Mouse (Mus musculus) gastrocnemius, postnatal 36 days (tissue): ENCODE data around the gene Draxin. TPM values are rescaled to one million over a fixed set of nuclear protein-coding genes. Genes with fewer than 3 reads are reported as not detected.
"Not testable (repeated sequence)": the region's sequence is repeated elsewhere in the genome, so short reads cannot be mapped to it uniquely, and the experiment has no call there.

ENCODE experiments used
- DNase-seq, 2 experiments: peaks; one replicate each; pipeline ENCODE4 v3.0.0; 2022
- intact Hi-C: fragments of 180-260 bp; cut with DNase I; formaldehyde crosslinking; loops from one replicate; pipeline ENCODE4 v1.15.1; 2025
- total RNA-seq, 2 experiments: library from RNA; stranded (reverse); gene quantifications; 2 replicates each; pipeline ENCODE4 v1.2.3; 2021

The Draxin gene
- total RNA-seq, 2 experiments from 2014 or later: 0.10 TPM; not detected in 1

- DNase-seq, intact Hi-C loops: not testable (repeated sequence)
Observed at GRCm38 (mm10) chr4:148119578-148119977, 10.9 kb downstream of the Draxin start.

GRCm38 (mm10) chr4:148117392-148117791 lies 13.1 kb downstream of the Draxin start:
- intact Hi-C loops: no loop called here
- no peak for DNase-seq

GRCm38 (mm10) chr4:148116657-148117056 lies 13.8 kb downstream of the Draxin start:
- intact Hi-C loops: no loop called here

GRCm38 (mm10) chr4:148115467-148115866 lies 15.0 kb downstream of the Draxin start:
- no peak for DNase-seq
- intact Hi-C loops: no loop called here

More at GRCm38 (mm10) chr4:148116657-148117056, 13.8 kb downstream of the Draxin start:
- DNase-seq: no peak

- peak; percentile 77 to 81 for DNase-seq
Observed at GRCm38 (mm10) chr4:148114758-148115391, 15.6 kb downstream of the Draxin start.

GRCm38 (mm10) chr4:148112519-148112918 lies 18.0 kb downstream of the Draxin start:
- intact Hi-C loops: no loop called here
- no peak for DNase-seq

More at GRCm38 (mm10) chr4:148114758-148115391, 15.6 kb downstream of the Draxin start:
- intact Hi-C loops: loop anchor here (1.0 kb wide), 1 partner anchor 52 kb away; no protein-coding TSS in a partner anchor

GRCm38 (mm10) chr4:148109215-148109614 lies 21.3 kb downstream of the Draxin start:
- DNase-seq: no peak
- intact Hi-C loops: no loop called here

GRCm38 (mm10) chr4:148108565-148109100 lies 21.9 kb downstream of the Draxin start:
- DNase-seq: no peak
- intact Hi-C loops: no loop called here

- peak; percentile 10 to 35 for DNase-seq
- intact Hi-C loops: no loop called here
Observed at GRCm38 (mm10) chr4:148107621-148108291, 22.7 kb downstream of the Draxin start.

- intact Hi-C loops: no loop called here
- DNase-seq: no peak
Observed at GRCm38 (mm10) chr4:148104146-148104545, 26.4 kb downstream of the Draxin start.

GRCm38 (mm10) chr4:148101801-148102527 lies 28.5 kb downstream of the Draxin start:
- DNase-seq: peak; percentile 34 to 48
- intact Hi-C loops: no loop called here

- no peak for DNase-seq
- intact Hi-C loops: no loop called here
Observed at GRCm38 (mm10) chr4:148098666-148099065, 31.8 kb downstream of the Draxin start.

- no peak for DNase-seq
- intact Hi-C loops: no loop called here
Observed at GRCm38 (mm10) chr4:148097936-148098335, 32.6 kb downstream of the Draxin start.

GRCm38 (mm10) chr4:148095081-148095480 lies 35.4 kb downstream of the Draxin start:
- intact Hi-C loops: no loop called here
- no peak for DNase-seq

GRCm38 (mm10) chr4:148094161-148094560 lies 36.3 kb downstream of the Draxin start:
- intact Hi-C loops: no loop called here
- no peak for DNase-seq

GRCm38 (mm10) chr4:148092551-148093271 lies 37.8 kb downstream of the Draxin start:
- intact Hi-C loops: no loop called here
- DNase-seq: no peak

GRCm38 (mm10) chr4:148091181-148091580 lies 39.3 kb downstream of the Draxin start:
- intact Hi-C loops: no loop called here
- DNase-seq: no peak

- DNase-seq: no peak
- intact Hi-C loops: no loop called here
Observed at GRCm38 (mm10) chr4:148089166-148089565, 41.3 kb downstream of the Draxin start.

- peak; percentile 94 to 96 for DNase-seq
- intact Hi-C loops: no loop called here
Observed at GRCm38 (mm10) chr4:148087907-148088527, 42.5 kb downstream of the Draxin start, which contains the start of gene Agtrap. Gene Agtrap, minus strand, starts transcription at chr4:148088031.
